Mouse (Mus musculus): ENCODE data around the gene Oscar. TPM values are rescaled to one million over a fixed set of nuclear protein-coding genes. Genes with fewer than 3 reads are reported as not detected.
"Not testable (repeated sequence)": the region's sequence is repeated elsewhere in the genome, so short reads cannot be mapped to it uniquely, and the experiment has no call there.

The Oscar gene
- polyA plus RNA-seq, 1 experiment = not detected

DNA sequence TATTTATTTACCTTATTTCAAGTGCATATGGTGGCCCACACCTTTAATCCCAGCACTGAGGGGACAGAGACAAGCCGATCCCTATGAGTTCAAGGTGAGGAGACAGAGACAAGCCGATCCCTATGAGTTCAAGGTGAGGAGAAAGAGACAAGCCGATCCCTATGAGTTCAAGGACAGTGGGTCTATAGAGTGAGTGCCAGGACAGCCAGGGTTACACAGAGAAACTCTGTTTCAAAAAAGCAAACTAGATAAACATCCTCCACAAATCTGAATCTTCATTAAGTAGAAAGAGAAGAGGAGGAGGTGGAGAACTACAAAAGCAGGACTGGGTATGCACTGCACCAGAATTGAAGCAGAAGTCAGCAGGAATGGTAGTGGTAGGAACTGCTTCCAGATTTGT is 7.3 kb downstream of the Oscar start:
- Histone ChIP-seq H3K27me3 (ENCODE audit: control insufficient read depth, insufficient read depth, insufficient read length) (peaks cover 21% of the 10 kb centered on the region), H3K36me3 (ENCODE audit: control insufficient read depth, insufficient read depth) (no peaks in the 10 kb centered on the region), H3K79me2 (ENCODE audit: control insufficient read depth, insufficient read depth) (no peaks in the 10 kb centered on the region), H3K4me3 (no peak overlapping the region), H3K4me2 (ENCODE audit: low read depth) (no peak overlapping the region), H3ac (ENCODE audit: control insufficient read depth, insufficient read length) (no peak overlapping the region)
- no peak for TF ChIP-seq E2F4 (IDR thresholded peaks at IDR 0.05; ENCODE audit: insufficient read depth)
- TF ChIP-seq MYOG (IDR thresholded peaks at IDR 0.05; ENCODE audit: control insufficient read depth in 1 of 3, insufficient read depth in 1 of 3, insufficient read length in 2 of 3, low read depth in 2 of 3) = no peak
- TF ChIP-seq REST (IDR thresholded peaks at IDR 0.05; ENCODE audit: insufficient read depth, insufficient read length) = no peak
- TF ChIP-seq SRF (IDR thresholded peaks at IDR 0.05; ENCODE audit: control insufficient read depth, insufficient read length, low read depth) = no peak
- TF ChIP-seq CEBPB (IDR thresholded peaks at IDR 0.05; ENCODE audit: insufficient read depth, poor library complexity, severe bottlenecking) = no peak
- no peak for TF ChIP-seq POLR2A (IDR thresholded peaks at IDR 0.05; ENCODE audit: insufficient read length, low read depth)
- TF ChIP-seq USF1 (IDR thresholded peaks at IDR 0.05; ENCODE audit: low read depth) = no peak

DNA sequence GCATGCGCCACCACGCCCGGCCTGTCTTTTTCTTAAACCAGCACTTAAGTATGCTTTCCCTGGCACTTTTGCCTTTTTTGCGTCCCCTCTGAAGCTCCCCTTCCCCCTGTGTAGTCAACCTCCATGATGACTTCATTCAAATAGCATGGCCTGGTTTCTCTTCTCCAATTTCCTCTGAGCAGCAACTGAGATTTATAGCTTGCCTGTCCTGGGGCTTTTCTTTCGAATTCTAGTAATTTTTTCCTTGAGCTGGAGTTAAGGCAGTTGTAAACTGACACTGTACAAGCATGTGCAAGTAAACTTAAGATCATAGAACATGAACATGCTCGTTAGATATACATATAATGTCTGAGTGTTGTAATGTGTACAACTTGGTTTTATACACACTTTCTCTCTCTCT is 8.6 kb downstream of the Oscar start:
- Histone ChIP-seq H3K4me2 (ENCODE audit: low read depth) (no peak overlapping the region), H3K79me2 (ENCODE audit: control insufficient read depth, insufficient read depth) (no peaks in the 10 kb centered on the region), H3K36me3 (ENCODE audit: control insufficient read depth, insufficient read depth) (no peaks in the 10 kb centered on the region), H3K4me3 (no peak overlapping the region), H3ac (ENCODE audit: control insufficient read depth, insufficient read length) (no peak overlapping the region), H3K27me3 (ENCODE audit: control insufficient read depth, insufficient read depth, insufficient read length) (peaks cover 16% of the 10 kb centered on the region)
- TF ChIP-seq POLR2A (IDR thresholded peaks at IDR 0.05; ENCODE audit: insufficient read length, low read depth) = no peak
- TF ChIP-seq CEBPB (IDR thresholded peaks at IDR 0.05; ENCODE audit: insufficient read depth, poor library complexity, severe bottlenecking) = no peak
- no peak for TF ChIP-seq REST (IDR thresholded peaks at IDR 0.05; ENCODE audit: insufficient read depth, insufficient read length)
- no peak for TF ChIP-seq MAX (IDR thresholded peaks at IDR 0.05; ENCODE audit: low read depth)
- TF ChIP-seq TCF12 (IDR thresholded peaks at IDR 0.05; ENCODE audit: insufficient read depth, poor library complexity, severe bottlenecking) = no peak
- no peak for TF ChIP-seq MYOD1 (IDR thresholded peaks at IDR 0.05; ENCODE audit: control insufficient read depth in 1 of 3, insufficient read length in 2 of 3, low read depth in 2 of 3)
- no peak for TF ChIP-seq USF1 (IDR thresholded peaks at IDR 0.05; ENCODE audit: low read depth)
- no peak for TF ChIP-seq SRF (IDR thresholded peaks at IDR 0.05; ENCODE audit: control insufficient read depth, insufficient read length, low read depth)

GRCm38 (mm10) chr7:3606798-3607197 is 9.2 kb downstream of the Oscar start:
- H3K4me2 ChIP-seq (ENCODE audit: low read depth) = no peak overlapping the region
- H3K36me3 ChIP-seq (ENCODE audit: control insufficient read depth, insufficient read depth) = no peaks in the 10 kb centered on the region
- H3K4me3 ChIP-seq = no peak overlapping the region
- no peak for TF ChIP-seq MYOD1 (IDR thresholded peaks at IDR 0.05; ENCODE audit: control insufficient read depth in 1 of 3, insufficient read length in 2 of 3, low read depth in 2 of 3)
- no peak for TF ChIP-seq TCF3 (IDR thresholded peaks at IDR 0.05; ENCODE audit: insufficient read length, low read depth)
- TF ChIP-seq MYOG (IDR thresholded peaks at IDR 0.05; ENCODE audit: control insufficient read depth in 1 of 3, insufficient read depth in 1 of 3, insufficient read length in 2 of 3, low read depth in 2 of 3) = no peak
- H3K27me3 ChIP-seq (ENCODE audit: control insufficient read depth, insufficient read depth, insufficient read length) = peaks cover 16% of the 10 kb centered on the region
- H3ac ChIP-seq (ENCODE audit: control insufficient read depth, insufficient read length) = no peak overlapping the region
- H3K79me2 ChIP-seq (ENCODE audit: control insufficient read depth, insufficient read depth) = no peaks in the 10 kb centered on the region

DNA sequence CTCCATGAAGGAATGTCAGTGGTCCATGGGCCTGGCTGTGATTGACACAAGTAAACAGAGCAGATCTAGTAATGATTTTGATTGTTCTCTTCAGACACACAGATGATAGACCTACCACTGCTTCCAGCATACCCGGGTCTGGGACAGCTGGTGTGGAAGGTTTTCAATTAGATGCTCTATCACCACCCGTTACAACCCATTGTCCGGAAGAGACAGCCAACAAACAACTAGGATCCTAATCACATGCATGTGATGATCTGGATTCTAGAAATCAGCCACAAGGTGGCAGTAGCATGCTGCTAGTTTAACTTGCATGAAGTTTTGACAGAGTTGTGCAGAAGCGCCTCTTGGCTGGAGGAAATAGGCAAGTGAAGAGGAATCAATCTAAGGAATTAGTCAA is 14.8 kb downstream of the Oscar start:
- H3K79me2 ChIP-seq (ENCODE audit: control insufficient read depth, insufficient read depth) = no peaks in the 10 kb centered on the region
- TF ChIP-seq SRF (IDR thresholded peaks at IDR 0.05; ENCODE audit: control insufficient read depth, insufficient read length, low read depth) = no peak
- no peak for TF ChIP-seq E2F4 (IDR thresholded peaks at IDR 0.05; ENCODE audit: insufficient read depth)
- no peak for TF ChIP-seq TCF12 (IDR thresholded peaks at IDR 0.05; ENCODE audit: insufficient read depth, poor library complexity, severe bottlenecking)
- TF ChIP-seq USF1 (IDR thresholded peaks at IDR 0.05; ENCODE audit: low read depth) = no peak
- TF ChIP-seq MYOG (IDR thresholded peaks at IDR 0.05; ENCODE audit: control insufficient read depth in 1 of 3, insufficient read depth in 1 of 3, insufficient read length in 2 of 3, low read depth in 2 of 3) = no peak
- TF ChIP-seq POLR2A (IDR thresholded peaks at IDR 0.05; ENCODE audit: insufficient read length, low read depth) = no peak
- no peak for TF ChIP-seq REST (IDR thresholded peaks at IDR 0.05; ENCODE audit: insufficient read depth, insufficient read length)
- no peak for TF ChIP-seq MYOD1 (IDR thresholded peaks at IDR 0.05; ENCODE audit: control insufficient read depth in 1 of 3, insufficient read length in 2 of 3, low read depth in 2 of 3)
- TF ChIP-seq POLR2AphosphoS2 (IDR thresholded peaks at IDR 0.05; ENCODE audit: insufficient read length, low read depth) = no peak
- no peak for TF ChIP-seq CEBPB (IDR thresholded peaks at IDR 0.05; ENCODE audit: insufficient read depth, poor library complexity, severe bottlenecking)
- TF ChIP-seq MAX (IDR thresholded peaks at IDR 0.05; ENCODE audit: low read depth) = no peak
- TF ChIP-seq TCF3 (IDR thresholded peaks at IDR 0.05; ENCODE audit: insufficient read length, low read depth) = no peak
- H3ac ChIP-seq (ENCODE audit: control insufficient read depth, insufficient read length) = no peak overlapping the region

DNA sequence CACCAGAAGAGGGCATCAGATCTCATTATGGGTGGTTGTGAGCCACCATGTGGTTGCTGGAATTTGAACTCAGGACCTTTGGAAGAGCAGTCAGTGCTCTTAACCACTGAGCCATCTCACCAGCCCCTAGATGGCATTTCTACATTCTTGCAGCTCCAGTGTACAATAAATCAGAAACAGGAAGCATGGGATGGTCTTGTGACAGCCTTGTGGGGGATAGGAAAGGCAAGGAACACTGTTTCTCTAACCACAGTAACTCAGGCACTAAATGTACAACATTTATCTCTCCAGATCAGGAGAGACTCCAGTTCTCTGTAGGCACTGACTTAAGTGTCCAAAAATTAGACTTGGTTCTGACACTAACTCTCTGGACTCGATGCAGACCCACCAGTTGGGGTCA is 18.2 kb downstream of the Oscar start:
- H3K27me3 ChIP-seq (ENCODE audit: control insufficient read depth, insufficient read depth, insufficient read length); H3K4me3 ChIP-seq; H3ac ChIP-seq (ENCODE audit: control insufficient read depth, insufficient read length); H3K36me3 ChIP-seq (ENCODE audit: control insufficient read depth, insufficient read depth); H3K4me2 ChIP-seq (ENCODE audit: low read depth); H3K79me2 ChIP-seq (ENCODE audit: control insufficient read depth, insufficient read depth): not testable (repeated sequence)

More for the DNA sequence above, 14.8 kb downstream of the Oscar start:
- Histone ChIP-seq H3K36me3 (ENCODE audit: control insufficient read depth, insufficient read depth) (no peaks in the 10 kb centered on the region), H3K4me3 (no peak overlapping the region), H3K27me3 (ENCODE audit: control insufficient read depth, insufficient read depth, insufficient read length) (peaks cover 4% of the 10 kb centered on the region), H3K4me2 (ENCODE audit: low read depth) (no peak overlapping the region)

- no peak overlapping the region for H3K4me2 ChIP-seq (ENCODE audit: low read depth)
- no peak overlapping the region for H3K4me3 ChIP-seq
- H3K36me3 ChIP-seq (ENCODE audit: control insufficient read depth, insufficient read depth) = no peaks in the 10 kb centered on the region
- no peaks in the 10 kb centered on the region for H3K79me2 ChIP-seq (ENCODE audit: control insufficient read depth, insufficient read depth)
- no peaks in the 10 kb centered on the region for H3K27me3 ChIP-seq (ENCODE audit: control insufficient read depth, insufficient read depth, insufficient read length)
- TF ChIP-seq MYOG (IDR thresholded peaks at IDR 0.05; ENCODE audit: control insufficient read depth in 1 of 3, insufficient read depth in 1 of 3, insufficient read length in 2 of 3, low read depth in 2 of 3) = no peak
- TF ChIP-seq USF1 (IDR thresholded peaks at IDR 0.05; ENCODE audit: low read depth) = no peak
- TF ChIP-seq MYOD1 (IDR thresholded peaks at IDR 0.05; ENCODE audit: control insufficient read depth in 1 of 3, insufficient read length in 2 of 3, low read depth in 2 of 3) = no peak
- no peak for TF ChIP-seq CEBPB (IDR thresholded peaks at IDR 0.05; ENCODE audit: insufficient read depth, poor library complexity, severe bottlenecking)
- H3ac ChIP-seq (ENCODE audit: control insufficient read depth, insufficient read length) = no peak overlapping the region
Measured at GRCm38 (mm10) chr7:3595146-3595545, 20.8 kb downstream of the Oscar start.
